Mouse (Mus musculus) lung, embryonic 14.5 days (tissue): ENCODE results near the gene Olfr1333. TPM values are rescaled to one million over a fixed set of nuclear protein-coding genes. Genes with fewer than 3 reads are reported as not detected.
"Not testable (repeated sequence)": the region's sequence is repeated elsewhere in the genome, so short reads cannot be mapped to it uniquely, and the experiment has no call there.

Experiments
- ATAC-seq: fragments of 200-750 bp; cut with Nextera tagmentation; 2 replicates; pipeline ENCODE4 v1.8.0; 2017; ENCODE audit warnings: mild to moderate bottlenecking, moderate TSS enrichment, moderate library complexity; ENCODE audit not compliant: insufficient read depth
- DNase-seq: peaks from one replicate; pipeline ENCODE4 v3.0.0-alpha.2; 2015
- H3K27ac ChIP-seq: fragments of 300-500 bp; sonication (generic); 2 replicates; pipeline ENCODE4 v1.5.1; 2014; ENCODE audit warnings: low read depth, mild to moderate bottlenecking, moderate library complexity
- H3K27me3 ChIP-seq: fragments of 300-500 bp; sonication (generic); 2 replicates; pipeline ENCODE4 v1.6.1; 2014; ENCODE audit warnings: low read length, control low read depth; ENCODE audit not compliant: insufficient read depth
- H3K36me3 ChIP-seq: fragments of 300-500 bp; sonication (generic); 2 replicates; pipeline ENCODE4 v1.6.1; 2014; ENCODE audit warnings: control low read depth; ENCODE audit not compliant: insufficient read depth
- H3K4me1 ChIP-seq: fragments of 300-500 bp; sonication (generic); 2 replicates; pipeline ENCODE4 v1.6.1; 2014; ENCODE audit warnings: antibody characterized with exemption, control low read depth; ENCODE audit not compliant: insufficient read depth
- H3K4me2 ChIP-seq: fragments of 300-500 bp; sonication (generic); 2 replicates; pipeline ENCODE4 v1.6.1; 2014; ENCODE audit warnings: mild to moderate bottlenecking
- H3K4me3 ChIP-seq: fragments of 300-500 bp; sonication (generic); 2 replicates; pipeline ENCODE4 v1.5.1; 2014; ENCODE audit warnings: low read depth, low read length
- H3K9ac ChIP-seq: fragments of 300-500 bp; sonication (generic); 2 replicates; pipeline ENCODE4 v1.6.1; 2014
- H3K9me3 ChIP-seq: fragments of 300-500 bp; sonication (generic); 2 replicates; pipeline ENCODE4 v1.6.1; 2016; ENCODE audit warnings: low read depth, low read length, control low read depth
- CTCF ChIP-seq: IDR thresholded peaks from 2 replicates; pipeline ENCODE4 v1.5.1; 2016; ENCODE audit warnings: antibody characterized with exemption, low read depth
- WGBS: fragments of 180-500 bp; shearing (Covaris S2); extraction: QIAGEN DNeasy Blood & Tissue Kit; methylation state at CpG from one replicate; pipeline ENCODE4 v1.1.7; 2014; 5-methylcytosine and 5-hydroxymethylcytosine counted together
- polyA plus RNA-seq: library from polyadenylated mRNA; unstranded; fragments of >200 nt; fragmentation: Nextera tagmentation; extraction: Ambion mirVana; gene quantifications from 2 replicates; pipeline ENCODE4 v1.2.1, GENCODE M21; 2014

The Olfr1333 gene
- polyA plus RNA-seq: not detected in 2 replicates

DNA sequence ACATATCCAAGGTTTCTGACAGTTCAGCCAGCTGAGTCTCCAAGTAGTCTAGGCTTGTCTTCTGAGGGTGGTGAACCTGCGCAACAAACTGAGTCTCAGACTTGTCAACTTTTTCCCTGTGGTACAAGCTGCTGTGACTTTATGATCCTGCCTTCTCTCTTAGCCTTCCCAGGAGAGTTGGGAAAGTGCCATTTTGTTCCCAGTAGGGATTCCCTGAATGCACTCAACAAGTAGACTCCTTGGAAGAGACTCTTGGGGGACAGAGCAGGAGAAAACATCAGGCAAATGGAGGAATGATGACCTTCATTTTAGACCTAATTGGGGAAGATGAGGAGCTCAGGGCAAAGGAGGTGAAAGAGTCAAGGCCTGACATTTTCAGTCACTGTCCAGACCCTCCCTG is at the start of gene Olfr1333:
Olfr1333 (minus strand) TSS at position 101 of the 400 bp plus-strand sequence.
- Histone ChIP-seq H3K9me3 (no peaks in the 10 kb centered on the region), H3K27me3 (no peaks in the 10 kb centered on the region), H3K9ac (no peak within 1 kb of the TSS), H3K4me2 (no peak within 1 kb of the TSS), H3K27ac (no peak within 1 kb of the TSS), H3K4me1 (no peaks in the 10 kb centered on the region), H3K36me3 (no peaks in the 10 kb centered on the region), H3K4me3 (no peak within 1 kb of the TSS)
- no peak for TF ChIP-seq CTCF
- ATAC-seq (no peak), DNase-seq (no peak)
- 95% methylated on average over 1 of the region's 1 CpGs for WGBS

DNA sequence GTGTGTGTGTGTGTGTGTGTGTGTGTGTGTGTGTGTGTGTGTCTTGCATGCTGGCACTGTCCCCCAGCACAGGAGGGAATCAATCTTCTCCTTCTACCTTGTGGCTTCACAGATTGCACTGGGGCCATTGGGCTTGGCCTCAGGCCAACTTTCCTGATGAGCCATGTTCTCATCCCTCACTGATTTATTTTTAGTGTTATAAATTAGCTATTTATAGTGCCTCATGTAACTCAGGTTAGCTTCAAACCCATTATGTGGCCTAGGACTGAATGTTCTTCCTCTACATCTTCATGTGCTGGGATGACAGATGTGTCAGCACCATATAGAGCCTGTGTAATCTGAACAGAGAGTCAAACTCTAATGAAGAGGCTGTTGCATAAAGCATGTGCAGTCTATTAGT is 31.5 kb upstream of the Olfr1333 start:
- Histone ChIP-seq H3K36me3 (no peaks in the 10 kb centered on the region), H3K27ac (no peak overlapping the region)

DNA sequence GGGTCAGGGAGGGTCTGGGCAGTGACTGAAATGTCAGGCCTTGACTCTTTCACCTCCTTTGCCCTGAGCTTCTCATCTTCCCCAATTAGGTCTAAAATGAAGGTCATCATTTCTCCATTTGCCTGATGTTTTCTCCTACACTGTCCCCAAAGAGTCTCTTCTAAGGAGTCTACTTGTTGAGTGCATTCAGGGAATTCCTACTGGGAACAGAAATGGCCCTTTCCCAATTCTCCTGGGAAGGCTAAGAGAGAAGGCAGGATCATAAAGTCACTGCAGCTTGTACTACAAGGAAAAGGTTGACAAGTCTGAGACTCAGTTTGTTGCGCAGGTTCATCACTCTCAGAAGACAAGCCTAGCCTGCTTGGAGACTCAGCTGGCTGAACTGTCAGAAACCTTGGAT is 28.3 kb upstream of the Olfr1333 start, which contains the start of gene Olfr1331:
Olfr1331 (plus strand) TSS at position 301 of the 400 bp plus-strand sequence.
- no peaks in the 10 kb centered on the region for H3K9me3 ChIP-seq
- H3K27ac ChIP-seq: no peak within 1 kb of the TSS
- no peak for ATAC-seq
- TF ChIP-seq CTCF: no peak
- no peak within 1 kb of the TSS for H3K9ac ChIP-seq
- H3K27me3 ChIP-seq: no peaks in the 10 kb centered on the region
- H3K4me1 ChIP-seq: no peaks in the 10 kb centered on the region
- H3K36me3 ChIP-seq: no peaks in the 10 kb centered on the region
- 97% methylated on average over 1 of the region's 1 CpGs for WGBS
- no peak within 1 kb of the TSS for H3K4me2 ChIP-seq
- no peak within 1 kb of the TSS for H3K4me3 ChIP-seq
- no peak for DNase-seq

More for the DNA sequence above, 31.5 kb upstream of the Olfr1333 start:
- Histone ChIP-seq H3K4me3 (no peak overlapping the region), H3K27me3 (no peaks in the 10 kb centered on the region), H3K4me1 (no peaks in the 10 kb centered on the region), H3K9me3 (no peaks in the 10 kb centered on the region), H3K4me2 (no peak overlapping the region), H3K9ac (no peak overlapping the region)
- ATAC-seq (no peak), DNase-seq (no peak)
- TF ChIP-seq CTCF: no peak

DNA sequence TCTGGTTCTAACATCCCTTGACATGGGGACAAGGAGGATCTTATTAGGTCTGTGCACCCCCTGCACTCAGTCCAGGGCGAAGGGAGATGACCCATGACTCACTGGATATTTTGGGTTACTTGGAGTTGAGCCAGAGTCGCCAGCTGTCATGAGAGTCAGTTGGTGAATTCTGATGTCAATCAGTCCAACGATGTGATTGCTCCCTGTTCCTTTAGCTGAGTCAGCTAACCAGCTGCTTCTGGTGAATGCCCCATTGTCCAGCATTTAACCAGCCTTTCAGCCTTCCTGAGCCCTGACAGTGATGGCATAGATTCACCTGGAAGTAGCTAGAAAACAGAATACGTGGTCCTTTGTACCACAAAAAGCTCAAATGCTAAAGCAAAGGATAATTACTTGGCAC is 26.6 kb upstream of the Olfr1333 start:
- WGBS: 58% methylated on average over 4 of the region's 4 CpGs
- H3K36me3 ChIP-seq: no peaks in the 10 kb centered on the region
- no peak for TF ChIP-seq CTCF
- no peak overlapping the region for H3K27ac ChIP-seq
- no peaks in the 10 kb centered on the region for H3K9me3 ChIP-seq
- H3K4me2 ChIP-seq: no peak overlapping the region
- no peaks in the 10 kb centered on the region for H3K27me3 ChIP-seq
- DNase-seq: no peak
- no peak for ATAC-seq
- H3K4me3 ChIP-seq: no peak overlapping the region
- H3K4me1 ChIP-seq: no peaks in the 10 kb centered on the region
- H3K9ac ChIP-seq: no peak overlapping the region

DNA sequence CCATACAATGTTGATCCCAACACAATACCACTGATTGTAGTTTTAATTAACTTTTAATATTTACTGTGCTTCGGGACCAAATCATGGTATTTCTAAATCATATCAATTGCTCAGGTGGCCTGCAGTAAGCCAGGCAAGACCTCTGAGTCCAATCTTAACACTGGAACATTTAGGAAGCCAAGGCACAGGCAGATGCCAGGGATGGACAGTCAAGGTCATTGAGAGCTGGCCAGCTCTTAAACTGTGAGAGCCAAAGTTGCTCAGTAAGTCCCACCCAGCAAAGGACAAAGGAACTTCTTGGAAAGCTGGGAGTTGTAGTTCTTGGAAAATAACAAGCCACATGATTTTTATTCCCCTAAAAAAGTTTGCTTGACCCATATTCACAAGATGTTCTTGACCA is 25.7 kb upstream of the Olfr1333 start:
- no peak overlapping the region for H3K27ac ChIP-seq
- H3K4me2 ChIP-seq: no peak overlapping the region
- H3K4me3 ChIP-seq: no peak overlapping the region
- no peaks in the 10 kb centered on the region for H3K9me3 ChIP-seq
- ATAC-seq: no peak
- no peaks in the 10 kb centered on the region for H3K4me1 ChIP-seq
- no peaks in the 10 kb centered on the region for H3K36me3 ChIP-seq
- DNase-seq: no peak
- WGBS: 77% methylated on average over 1 of the region's 1 CpGs
- H3K27me3 ChIP-seq: no peaks in the 10 kb centered on the region
- no peak for TF ChIP-seq CTCF
- H3K9ac ChIP-seq: no peak overlapping the region

DNA sequence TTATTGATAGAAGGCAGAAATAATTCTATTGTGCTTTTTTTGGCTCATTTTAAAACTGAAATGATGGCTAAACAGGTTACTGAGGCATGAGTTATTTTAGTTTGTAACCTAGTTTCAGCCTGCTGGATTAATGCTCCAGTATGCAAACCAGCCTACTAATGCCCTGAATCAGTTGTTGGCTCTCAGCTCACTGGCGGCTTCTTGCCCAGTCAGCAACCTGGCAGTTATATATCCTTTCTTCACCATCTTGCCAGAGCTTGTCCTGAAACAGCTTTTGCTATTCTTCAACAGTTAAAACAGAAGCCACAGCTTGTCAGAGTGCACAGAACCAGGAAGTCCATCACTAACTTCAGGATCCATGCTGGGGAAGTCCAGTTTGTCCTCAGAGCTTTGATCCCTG is 17.2 kb downstream of the Olfr1333 start:
- Histone ChIP-seq H3K9me3 (no peaks in the 10 kb centered on the region), H3K4me3 (no peak overlapping the region), H3K4me1 (no peaks in the 10 kb centered on the region), H3K36me3 (no peaks in the 10 kb centered on the region), H3K27me3 (no peaks in the 10 kb centered on the region), H3K9ac (no peak overlapping the region), H3K4me2 (no peak overlapping the region), H3K27ac (no peak overlapping the region)
- TF ChIP-seq CTCF: no peak
- 79% methylated on average over 1 of the region's 1 CpGs for WGBS
- ATAC-seq (no peak), DNase-seq (no peak)

DNA sequence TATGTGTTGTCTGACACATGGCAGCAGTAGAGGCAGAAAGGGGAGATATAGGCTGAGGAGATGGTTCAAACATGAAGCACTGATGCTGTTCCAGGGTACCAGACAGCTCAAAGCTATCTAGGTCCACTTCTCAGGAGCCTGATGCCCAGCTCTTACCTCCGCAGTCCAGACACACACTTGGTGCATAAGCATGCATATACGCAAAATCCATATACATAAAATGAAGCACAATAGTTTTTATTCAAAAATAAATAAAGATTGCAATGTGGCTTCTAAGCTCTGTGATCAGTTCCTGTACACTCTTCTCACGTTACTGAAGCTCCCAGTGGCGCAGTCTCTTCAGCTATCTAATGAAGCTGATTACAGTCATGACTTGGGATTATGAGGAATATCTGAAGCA is 26.2 kb downstream of the Olfr1333 start, which contains the start of gene Olfr1335:
Olfr1335 (minus strand) TSS at position 101 of the 400 bp plus-strand sequence.
- DNase-seq (no peak), ATAC-seq (no peak)
- H3K4me2 ChIP-seq: no peak within 1 kb of the TSS
- H3K9me3 ChIP-seq: no peaks in the 10 kb centered on the region
- H3K4me1 ChIP-seq: no peaks in the 10 kb centered on the region
- WGBS: 84% methylated on average over 4 of the region's 4 CpGs
- H3K27me3 ChIP-seq: no peaks in the 10 kb centered on the region
- no peak within 1 kb of the TSS for H3K4me3 ChIP-seq
- no peak within 1 kb of the TSS for H3K9ac ChIP-seq
- TF ChIP-seq CTCF: no peak
- H3K36me3 ChIP-seq: no peaks in the 10 kb centered on the region
- no peak within 1 kb of the TSS for H3K27ac ChIP-seq

DNA sequence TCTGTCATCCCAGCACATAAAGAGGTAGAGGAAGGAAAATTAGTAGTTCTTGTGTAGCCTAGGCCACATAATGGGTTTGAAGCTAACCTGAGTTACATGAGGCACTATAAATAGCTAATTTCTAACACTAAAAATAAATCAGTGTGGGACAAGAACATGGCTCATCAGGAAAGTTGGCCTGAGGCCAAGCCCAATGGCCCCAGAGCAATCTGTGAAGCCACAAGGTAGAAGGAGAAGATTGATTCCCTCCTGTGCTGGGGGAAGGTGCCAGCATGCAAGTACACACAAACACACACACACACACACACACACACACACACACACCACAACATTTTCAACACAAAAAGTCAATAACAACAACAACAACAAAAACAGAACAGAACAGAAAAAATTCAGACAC is 43.3 kb downstream of the Olfr1333 start:
- not testable (repeated sequence) for ATAC-seq, H3K9me3 ChIP-seq, H3K4me3 ChIP-seq, H3K9ac ChIP-seq, H3K27me3 ChIP-seq, H3K27ac ChIP-seq, H3K4me2 ChIP-seq, H3K36me3 ChIP-seq, DNase-seq, H3K4me1 ChIP-seq
